Mouse (Mus musculus) cerebellum, adult 2 months (tissue): ENCODE data around the gene Kif27.
"Not testable (repeated sequence)": the region's sequence is repeated elsewhere in the genome, so short reads cannot be mapped to it uniquely, and the experiment has no call there.

Experiments
- CTCF ChIP-seq: fragments of 200-500 bp; IDR thresholded peaks from 2 replicates; pipeline ENCODE4 v1.5.1; 2011; ENCODE audit warnings: low read depth, mild to moderate bottlenecking, control low read depth, low read length, moderate library complexity, borderline replicate concordance; ENCODE audit not compliant: insufficient read depth
- POLR2A ChIP-seq: fragments of 200-500 bp; IDR thresholded peaks from 2 replicates; pipeline ENCODE4 v1.6.1; 2011; ENCODE audit warnings: low read length, control low read depth, borderline replicate concordance; ENCODE audit not compliant: insufficient read depth

DNA sequence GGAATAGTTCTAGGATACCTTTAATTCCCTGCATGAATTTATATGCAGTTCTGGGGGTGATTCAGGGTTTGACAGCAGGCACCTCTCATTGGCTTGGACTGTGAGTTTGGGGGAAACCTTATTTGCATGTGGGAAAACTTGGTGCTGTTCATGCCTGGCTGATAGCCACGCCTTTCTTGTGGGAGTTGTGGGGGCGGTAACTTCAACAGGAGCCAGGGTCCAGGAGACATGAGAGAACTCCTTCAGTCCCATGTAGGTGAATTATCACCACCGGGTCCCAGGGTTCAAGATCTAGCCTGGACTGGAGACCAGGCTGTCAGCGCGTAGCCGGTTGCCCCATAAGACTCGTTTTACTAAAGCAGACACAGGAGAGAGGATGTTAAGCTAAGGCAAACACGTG lies 6.3 kb upstream of the Kif27 start:
- not testable (repeated sequence) for TF ChIP-seq CTCF, POLR2A
